Mouse (Mus musculus) limb, embryonic 15.5 days (tissue): ENCODE data around the gene Fkbp10. TPM values are rescaled to one million over a fixed set of nuclear protein-coding genes. Genes with fewer than 3 reads are reported as not detected.
A peak's percentile ranks its signal among the peaks of the same experiment; 100 is the strongest.

Experiments used
- ATAC-seq: fragments of 200-750 bp; cut with Nextera tagmentation; 2 replicates; pipeline ENCODE4 v1.8.0; 2017; ENCODE audit warnings: low read depth, moderate TSS enrichment; ENCODE audit not compliant: insufficient number of reproducible peaks, low FRiP score, low TSS enrichment
- H3K27ac ChIP-seq: fragments of 300-500 bp; sonication (generic); 2 replicates; pipeline ENCODE4 v1.5.1; 2015; ENCODE audit warnings: moderate library complexity, mild to moderate bottlenecking, inconsistent platforms
- H3K27me3 ChIP-seq: fragments of 300-500 bp; sonication (generic); 2 replicates; pipeline ENCODE4 v1.6.1; 2015; ENCODE audit warnings: inconsistent platforms
- H3K36me3 ChIP-seq: fragments of 300-500 bp; sonication (generic); 2 replicates; pipeline ENCODE4 v1.6.1; 2015; ENCODE audit warnings: inconsistent platforms
- H3K4me1 ChIP-seq: fragments of 300-500 bp; sonication (generic); 2 replicates; pipeline ENCODE4 v1.6.1; 2015; ENCODE audit warnings: inconsistent platforms
- H3K4me2 ChIP-seq: fragments of 300-500 bp; sonication (generic); 2 replicates; pipeline ENCODE4 v1.6.1; 2015; ENCODE audit warnings: mild to moderate bottlenecking, inconsistent platforms
- H3K4me3 ChIP-seq: fragments of 300-500 bp; sonication (generic); 2 replicates; pipeline ENCODE4 v1.5.1; 2015; ENCODE audit warnings: mild to moderate bottlenecking, inconsistent platforms
- H3K9ac ChIP-seq: fragments of 300-500 bp; sonication (generic); 2 replicates; pipeline ENCODE4 v1.6.1; 2015; ENCODE audit warnings: inconsistent platforms
- H3K9me3 ChIP-seq: fragments of 300-500 bp; sonication (generic); 2 replicates; pipeline ENCODE4 v1.6.1; 2016; ENCODE audit warnings: inconsistent platforms
- WGBS: fragments of 180-500 bp; shearing (Covaris S2); methylation state at CpG from one replicate; pipeline ENCODE4 v1.1.7; 2015; 5-methylcytosine and 5-hydroxymethylcytosine counted together
- polyA plus RNA-seq: library from polyadenylated mRNA; unstranded; fragments of >200 nt; fragmentation: Nextera tagmentation; extraction: Ambion mirVana; gene quantifications from 2 replicates; pipeline ENCODE4 v1.2.1, GENCODE M21; 2015

Fkbp10 gene
- polyA plus RNA-seq: 210 and 239 TPM in 2 replicates

DNA sequence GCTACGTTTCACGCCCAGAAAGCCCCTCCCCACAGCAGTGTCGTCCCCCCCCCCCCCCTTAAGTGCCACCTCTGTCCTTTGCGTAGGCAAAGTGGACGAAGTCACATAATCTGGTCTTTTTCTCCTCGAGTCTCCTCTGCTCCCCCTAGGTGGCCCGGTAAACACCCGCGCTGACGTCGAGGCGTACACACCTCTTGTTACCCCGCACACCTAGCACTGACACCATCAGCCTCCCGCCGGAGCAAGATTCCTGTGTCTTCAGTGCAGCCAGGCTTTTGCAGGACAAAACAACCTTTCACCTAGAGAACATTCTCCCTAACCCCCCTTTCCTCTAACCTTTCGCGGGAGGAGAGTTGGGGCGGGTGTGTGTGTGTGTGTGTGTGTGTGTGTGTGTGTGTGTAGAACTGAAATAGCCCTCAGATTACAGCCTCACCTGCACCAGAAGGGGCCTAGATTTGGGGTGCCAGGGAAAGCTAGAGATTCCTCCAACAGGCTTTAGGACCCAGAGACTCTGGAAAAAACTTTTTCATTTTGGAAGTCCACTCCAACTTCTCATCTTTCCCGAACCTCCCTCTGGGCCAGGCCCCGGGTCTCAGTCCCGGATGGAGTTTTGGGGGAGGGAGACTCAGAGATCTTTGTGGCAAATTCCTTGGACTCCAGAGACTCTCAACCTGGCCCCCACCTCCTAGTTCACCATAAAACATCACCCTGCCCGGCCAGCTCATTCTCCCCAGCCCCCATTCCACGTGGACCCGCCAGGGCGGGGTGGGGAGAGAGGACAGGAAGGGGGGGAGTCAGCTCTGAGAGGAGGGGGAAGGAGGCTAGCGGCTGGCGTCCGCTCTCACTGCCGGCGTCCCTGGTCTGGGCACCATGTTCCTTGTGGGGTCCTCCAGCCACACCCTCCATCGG, at the start of gene Fkbp10:
Gene Fkbp10, plus strand, starts transcription at position 784 of the 909 bp plus-strand sequence.
- H3K27me3 ChIP-seq: no peaks in the 10 kb centered on the region
- WGBS: under 1% methylated on average over 31 of the region's 31 CpGs
- H3K4me1 ChIP-seq: peaks cover 44% of the 10 kb centered on the region
- H3K4me3 ChIP-seq: peak within 1 kb of the TSS; percentile 84
- peak within 1 kb of the TSS; percentile 99 for H3K27ac ChIP-seq
- H3K9ac ChIP-seq: peak within 1 kb of the TSS; percentile 74
- peaks cover 11% of the 10 kb centered on the region for H3K36me3 ChIP-seq
- peak; percentile 69 for ATAC-seq
- peak within 1 kb of the TSS; percentile 69 for H3K4me2 ChIP-seq
- no peaks in the 10 kb centered on the region for H3K9me3 ChIP-seq

DNA sequence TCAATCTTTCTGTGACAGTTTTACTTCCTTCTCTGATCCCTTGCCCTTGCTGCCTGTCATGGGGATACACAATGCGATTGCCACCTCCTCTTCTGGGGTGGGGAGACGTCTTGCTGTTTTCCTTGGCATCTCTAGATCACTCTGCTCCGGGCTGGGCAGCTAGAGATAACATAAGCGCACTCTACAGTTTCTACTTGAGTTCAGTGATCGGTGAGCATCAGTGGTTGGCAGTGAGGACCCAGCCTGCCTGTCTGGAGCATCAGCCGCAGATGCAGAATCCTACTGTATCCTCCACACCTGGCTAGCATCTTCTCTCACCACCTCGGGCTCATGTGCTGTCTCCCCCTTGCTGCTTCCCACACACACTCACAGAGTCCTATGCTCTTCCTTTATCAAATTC, 46.4 kb upstream of the Fkbp10 start:
- Histone ChIP-seq H3K9ac (no peak overlapping the region), H3K4me1 (no peaks in the 10 kb centered on the region; the same call in 1 of the 2 replicates), H3K4me3 (no peak overlapping the region), H3K27ac (no peak overlapping the region), H3K9me3 (no peaks in the 10 kb centered on the region), H3K27me3 (no peaks in the 10 kb centered on the region), H3K36me3 (peaks cover 46% of the 10 kb centered on the region), H3K4me2 (no peak overlapping the region)
- ATAC-seq: no peak
- WGBS: 62% methylated on average over 7 of the region's 7 CpGs

DNA sequence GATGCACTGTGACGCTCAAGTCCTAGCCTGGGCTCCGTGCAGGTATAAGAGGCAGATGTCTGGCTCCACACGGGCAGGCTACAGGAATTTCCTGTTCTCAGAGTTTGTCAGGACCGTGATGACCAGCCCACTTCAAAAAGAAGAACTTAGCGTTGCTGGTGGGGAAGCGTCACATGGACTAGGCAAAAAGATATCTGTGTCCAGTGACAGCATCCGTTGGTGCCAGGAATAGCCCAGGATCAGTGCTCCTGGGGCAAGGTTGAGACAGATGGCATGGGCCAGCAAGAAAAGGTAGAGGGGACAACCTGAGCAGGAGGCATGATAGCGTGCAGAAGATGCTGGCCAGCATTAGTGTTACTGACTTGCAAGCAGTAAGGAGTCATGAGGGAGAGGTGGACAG, 45.7 kb upstream of the Fkbp10 start:
- H3K4me3 ChIP-seq: no peak overlapping the region
- no peaks in the 10 kb centered on the region; the same call in 1 of the 2 replicates for H3K4me1 ChIP-seq
- ATAC-seq: no peak
- 69% methylated on average over 8 of the region's 8 CpGs for WGBS
- peaks cover 49% of the 10 kb centered on the region for H3K36me3 ChIP-seq
- H3K9me3 ChIP-seq: no peaks in the 10 kb centered on the region
- H3K9ac ChIP-seq: no peak overlapping the region
- no peak overlapping the region for H3K4me2 ChIP-seq
- H3K27me3 ChIP-seq: no peaks in the 10 kb centered on the region
- no peak overlapping the region for H3K27ac ChIP-seq

DNA sequence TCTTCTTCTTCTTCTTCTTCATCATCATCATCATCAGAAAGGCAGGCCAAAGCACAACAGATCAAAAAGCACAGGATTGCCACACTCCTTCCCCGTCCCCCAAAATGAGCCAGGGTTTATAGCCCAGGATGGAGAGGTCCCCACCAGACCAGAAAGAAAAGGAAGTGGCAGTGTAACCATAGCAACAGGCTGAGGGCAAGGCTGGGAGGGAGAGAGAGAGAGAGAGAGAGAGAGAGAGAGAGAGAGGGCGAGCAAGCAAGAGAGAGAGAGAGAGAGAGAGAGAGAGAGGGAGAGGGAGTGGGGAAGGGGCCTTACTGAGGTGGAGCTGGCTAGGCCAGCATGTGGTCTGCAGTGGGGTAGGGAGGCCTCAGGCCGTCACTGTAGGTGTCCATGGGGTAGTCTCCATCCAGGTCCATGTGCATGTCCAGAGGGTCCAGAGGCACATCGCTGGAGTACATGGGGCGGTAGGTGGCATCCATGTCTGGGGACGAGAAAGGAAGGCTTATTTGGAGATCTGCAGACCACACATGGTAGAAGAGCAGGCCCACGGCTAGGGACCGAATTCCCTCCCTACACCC, 43.4 kb upstream of the Fkbp10 start:
- Histone ChIP-seq H3K4me1 (no peaks in the 10 kb centered on the region; the same call in 1 of the 2 replicates), H3K4me3 (no peak overlapping the region), H3K9me3 (no peaks in the 10 kb centered on the region), H3K36me3 (peaks cover 63% of the 10 kb centered on the region), H3K4me2 (no peak overlapping the region), H3K27me3 (no peaks in the 10 kb centered on the region), H3K9ac (no peak overlapping the region), H3K27ac (no peak overlapping the region)
- no peak for ATAC-seq
- WGBS: 72% methylated on average over 8 of the region's 8 CpGs

DNA sequence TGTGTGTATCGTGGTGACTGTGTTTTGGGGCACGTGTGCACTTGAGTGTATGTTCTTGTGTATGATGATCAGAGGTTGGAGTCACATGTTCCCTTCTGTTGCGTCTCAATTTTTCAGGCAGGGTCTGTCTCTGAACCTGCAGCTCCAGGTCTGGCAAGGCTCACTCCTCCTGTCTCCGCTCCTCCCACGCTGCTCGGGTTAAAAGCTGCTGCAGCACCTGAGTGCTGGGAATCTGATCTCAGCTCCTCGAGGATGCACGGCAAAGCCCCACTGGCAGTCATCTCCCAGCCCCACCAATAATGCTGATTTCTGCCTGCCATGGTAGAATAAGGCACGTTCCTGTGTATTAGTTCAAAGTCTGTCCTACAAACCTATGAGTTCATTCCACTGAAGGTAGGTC, 40.4 kb upstream of the Fkbp10 start:
- no peak for ATAC-seq
- peaks cover 79% of the 10 kb centered on the region for H3K36me3 ChIP-seq
- no peaks in the 10 kb centered on the region for H3K9me3 ChIP-seq
- H3K27ac ChIP-seq: no peak overlapping the region
- H3K9ac ChIP-seq: no peak overlapping the region
- 78% methylated on average over 9 of the region's 9 CpGs for whole genome bisulfite sequencing
- no peak overlapping the region for H3K4me3 ChIP-seq
- H3K4me2 ChIP-seq: no peak overlapping the region
- H3K4me1 ChIP-seq: no peaks in the 10 kb centered on the region; the same call in 1 of the 2 replicates
- no peaks in the 10 kb centered on the region for H3K27me3 ChIP-seq

DNA sequence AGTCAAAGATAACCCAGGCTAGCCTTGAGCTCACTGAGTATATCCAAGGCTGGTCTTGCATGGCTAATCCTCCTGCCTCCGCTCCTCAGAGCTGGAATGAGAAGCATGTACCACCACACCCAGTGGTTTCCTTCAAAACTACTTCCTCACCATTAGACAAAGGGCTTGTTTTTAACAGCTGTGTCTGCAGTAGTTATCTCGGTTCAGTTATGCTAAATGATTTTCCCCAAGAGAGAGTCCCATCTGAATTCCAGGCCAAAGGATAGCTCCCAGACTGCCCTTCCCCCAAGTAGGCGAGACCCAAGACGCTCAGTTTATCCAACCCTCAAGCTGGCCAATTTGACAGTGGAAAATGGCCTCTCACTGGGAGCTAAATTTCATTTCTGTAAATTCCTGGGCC, 39.5 kb upstream of the Fkbp10 start:
- Histone ChIP-seq H3K9me3 (no peaks in the 10 kb centered on the region), H3K4me1 (no peaks in the 10 kb centered on the region; the same call in 1 of the 2 replicates), H3K27ac (no peak overlapping the region), H3K4me2 (no peak overlapping the region), H3K27me3 (no peaks in the 10 kb centered on the region), H3K36me3 (peaks cover 81% of the 10 kb centered on the region), H3K4me3 (no peak overlapping the region), H3K9ac (no peak overlapping the region)
- 63% methylated on average over 4 of the region's 4 CpGs for WGBS
- ATAC-seq: no peak

DNA sequence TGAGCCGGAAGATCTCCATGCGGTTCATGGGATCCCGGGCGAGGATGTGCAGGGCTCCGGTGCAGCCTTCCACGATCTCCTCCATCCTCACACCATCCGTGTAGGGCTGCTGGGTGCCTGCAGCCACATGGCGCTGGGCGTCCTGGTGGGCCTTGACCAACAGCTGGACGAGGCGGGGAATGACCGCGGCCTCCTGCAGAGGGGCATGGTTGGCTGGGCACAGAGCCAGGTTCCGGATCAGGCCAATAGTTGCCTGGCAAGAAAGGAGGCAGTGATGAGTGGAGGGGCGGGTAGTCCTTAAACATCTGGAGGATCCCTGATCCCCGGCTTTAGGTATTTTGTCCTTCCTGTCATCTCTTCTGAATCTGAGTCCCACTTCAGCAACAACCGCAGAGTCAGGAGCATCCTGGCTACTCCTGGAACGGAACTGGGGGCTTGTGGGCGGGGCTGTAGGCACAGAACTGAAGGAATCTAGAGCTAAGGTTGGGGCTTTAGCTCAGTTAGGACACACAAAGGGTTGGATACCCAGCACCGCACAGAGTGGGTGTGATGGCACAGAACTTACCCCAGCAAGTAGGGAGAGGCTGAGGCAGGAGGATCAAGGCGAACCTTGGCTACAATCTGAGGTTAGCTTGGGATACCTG, 38.6 kb upstream of the Fkbp10 start:
- no peak for ATAC-seq
- Histone ChIP-seq H3K4me3 (no peak overlapping the region), H3K27ac (no peak overlapping the region), H3K4me1 (no peaks in the 10 kb centered on the region; the same call in 1 of the 2 replicates), H3K27me3 (no peaks in the 10 kb centered on the region), H3K36me3 (peaks cover 78% of the 10 kb centered on the region), H3K9ac (no peak overlapping the region), H3K4me2 (no peak overlapping the region), H3K9me3 (no peaks in the 10 kb centered on the region)
- 88% methylated on average over 21 of the region's 21 CpGs for WGBS

DNA sequence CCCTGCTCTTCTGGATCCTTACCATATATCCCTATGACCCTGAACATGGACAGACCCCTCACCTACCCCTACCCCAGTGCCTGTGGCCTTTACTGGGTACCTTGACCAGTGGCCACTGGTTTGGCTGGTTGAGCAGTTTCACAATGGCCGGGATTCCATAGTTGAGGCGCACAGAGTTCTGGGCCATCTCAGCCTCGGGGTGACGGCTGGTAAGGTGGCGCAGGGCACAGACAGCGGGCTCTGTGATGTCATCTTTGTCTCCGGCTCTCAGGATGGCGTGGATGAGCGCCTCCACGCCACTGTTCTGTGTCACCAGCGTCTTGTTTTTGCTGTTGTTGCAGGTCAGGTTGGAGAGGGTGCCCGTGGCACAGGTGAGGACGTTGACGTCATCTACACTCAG, 37.5 kb upstream of the Fkbp10 start:
- no peak for ATAC-seq
- 95% methylated on average over 14 of the region's 14 CpGs for WGBS
- H3K36me3 ChIP-seq: peaks cover 75% of the 10 kb centered on the region
- H3K9ac ChIP-seq: no peak overlapping the region
- H3K27me3 ChIP-seq: no peaks in the 10 kb centered on the region
- H3K27ac ChIP-seq: no peak overlapping the region
- no peaks in the 10 kb centered on the region; the same call in 1 of the 2 replicates for H3K4me1 ChIP-seq
- H3K4me3 ChIP-seq: no peak overlapping the region
- no peaks in the 10 kb centered on the region for H3K9me3 ChIP-seq
- no peak overlapping the region for H3K4me2 ChIP-seq

DNA sequence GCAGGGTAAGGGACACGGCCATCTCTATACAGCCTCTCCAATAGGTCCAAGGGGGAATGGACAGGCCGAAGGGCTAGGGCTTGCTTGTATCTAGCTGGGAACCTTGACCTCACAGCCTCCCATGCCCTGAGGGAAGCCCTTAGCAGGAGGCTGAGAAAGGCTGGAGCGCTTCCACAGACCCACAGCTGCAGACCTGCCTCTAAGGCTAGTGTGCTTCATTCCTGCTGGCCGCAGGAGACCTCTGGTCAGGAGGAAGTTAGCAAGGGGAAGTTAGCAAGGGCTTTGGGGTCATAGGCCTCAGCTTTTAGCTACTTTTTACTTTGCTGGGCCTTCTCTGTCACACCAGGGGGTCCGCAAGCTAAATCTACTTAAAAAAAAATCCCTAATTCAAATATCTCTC, 37.1 kb upstream of the Fkbp10 start:
- H3K4me3 ChIP-seq: no peak overlapping the region
- H3K4me2 ChIP-seq: no peak overlapping the region
- peaks cover 75% of the 10 kb centered on the region for H3K36me3 ChIP-seq
- no peak overlapping the region for H3K27ac ChIP-seq
- WGBS: 83% methylated on average over 5 of the region's 5 CpGs
- H3K4me1 ChIP-seq: no peaks in the 10 kb centered on the region; the same call in 1 of the 2 replicates
- H3K9me3 ChIP-seq: no peaks in the 10 kb centered on the region
- no peaks in the 10 kb centered on the region for H3K27me3 ChIP-seq
- no peak for ATAC-seq
- H3K9ac ChIP-seq: no peak overlapping the region

DNA sequence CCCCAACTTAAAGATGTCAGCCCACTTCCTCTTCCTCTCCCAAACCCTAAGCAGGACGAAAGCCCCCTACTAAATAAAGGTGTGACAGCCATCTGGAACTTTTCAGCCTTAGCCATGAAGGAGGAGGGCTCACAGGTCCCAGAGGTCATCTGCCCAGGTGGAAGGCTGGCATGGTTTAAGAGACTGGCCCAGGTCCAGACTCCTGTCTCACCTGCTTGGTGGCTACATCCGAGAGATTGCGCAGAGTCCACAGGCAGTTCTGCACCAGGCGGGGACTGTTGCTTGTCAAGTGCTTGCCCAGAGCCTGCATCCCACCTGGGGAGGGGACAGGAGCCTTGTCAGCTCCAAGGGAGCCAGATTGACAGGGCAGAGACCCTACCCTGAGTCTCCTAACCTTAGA, 36.2 kb upstream of the Fkbp10 start:
- Histone ChIP-seq H3K4me3 (no peak overlapping the region), H3K4me2 (no peak overlapping the region), H3K9me3 (no peaks in the 10 kb centered on the region), H3K9ac (no peak overlapping the region), H3K36me3 (peaks cover 72% of the 10 kb centered on the region), H3K27me3 (no peaks in the 10 kb centered on the region), H3K27ac (no peak overlapping the region), H3K4me1 (no peaks in the 10 kb centered on the region; the same call in 1 of the 2 replicates)
- no peak for ATAC-seq
- 86% methylated on average over 4 of the region's 4 CpGs for WGBS

DNA sequence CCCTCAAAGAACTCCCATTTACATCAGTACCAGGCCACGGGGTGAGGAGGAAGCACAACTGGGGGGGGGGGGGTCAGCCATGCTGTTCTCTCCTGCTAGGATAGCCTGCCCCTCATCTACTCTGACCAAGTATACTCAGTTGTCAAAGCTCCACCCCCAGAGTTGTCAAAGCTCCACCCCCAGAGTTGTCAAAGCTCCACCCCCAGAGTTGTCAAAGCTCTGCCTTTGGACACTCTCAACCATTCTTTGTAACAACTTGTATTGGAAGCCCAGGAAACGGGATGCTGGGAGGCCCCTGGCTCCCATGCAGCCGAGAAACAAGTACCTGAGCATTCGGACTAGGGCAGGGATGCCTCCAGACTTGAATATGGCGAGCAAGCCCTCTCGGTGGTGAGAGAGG, 32.8 kb upstream of the Fkbp10 start:
- no peak for ATAC-seq
- WGBS: 80% methylated on average over 6 of the region's 6 CpGs
- peaks cover 17% of the 10 kb centered on the region for H3K4me1 ChIP-seq
- H3K4me2 ChIP-seq: no peak overlapping the region
- no peaks in the 10 kb centered on the region for H3K27me3 ChIP-seq
- H3K9me3 ChIP-seq: no peaks in the 10 kb centered on the region
- H3K4me3 ChIP-seq: no peak overlapping the region
- peaks cover 66% of the 10 kb centered on the region for H3K36me3 ChIP-seq
- H3K27ac ChIP-seq: no peak overlapping the region
- H3K9ac ChIP-seq: no peak overlapping the region

DNA sequence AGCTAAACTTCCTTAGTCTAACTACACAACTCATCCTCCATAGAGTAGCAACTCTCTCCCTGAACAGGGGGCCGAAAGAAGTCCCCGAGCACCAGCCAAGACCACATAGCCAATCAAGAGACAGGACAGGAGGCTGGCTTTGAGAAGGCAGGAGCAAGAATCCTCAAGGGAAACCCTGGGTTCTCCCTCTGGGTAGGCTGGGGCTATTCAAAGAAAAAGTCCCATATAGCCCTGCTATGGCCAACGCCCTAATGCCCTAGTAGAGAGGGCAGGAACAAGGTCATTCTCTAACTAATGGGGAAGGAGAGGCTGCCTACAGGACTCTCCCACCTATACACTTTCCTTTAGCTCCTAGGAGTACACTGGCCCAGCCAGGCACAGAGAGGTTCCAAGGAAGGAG, 30.5 kb upstream of the Fkbp10 start:
- H3K36me3 ChIP-seq: peaks cover 45% of the 10 kb centered on the region
- H3K4me2 ChIP-seq: no peak overlapping the region
- no peak for ATAC-seq
- 89% methylated on average over 3 of the region's 3 CpGs for WGBS
- H3K4me3 ChIP-seq: no peak overlapping the region
- no peak overlapping the region for H3K9ac ChIP-seq
- no peak overlapping the region for H3K27ac ChIP-seq
- H3K9me3 ChIP-seq: no peaks in the 10 kb centered on the region
- no peaks in the 10 kb centered on the region for H3K27me3 ChIP-seq
- H3K4me1 ChIP-seq: peaks cover 35% of the 10 kb centered on the region
